Mouse (Mus musculus) lung, embryonic 16.5 days (tissue): ENCODE results near the gene Gemin4. TPM values are rescaled to one million over a fixed set of nuclear protein-coding genes. Genes with fewer than 3 reads are reported as not detected.
"Not testable (repeated sequence)": the region's sequence is repeated elsewhere in the genome, so short reads cannot be mapped to it uniquely, and the experiment has no call there.

Source experiments
- ATAC-seq: fragments of 200-750 bp; cut with Nextera tagmentation; 2 replicates; pipeline ENCODE4 v1.8.0; 2017; ENCODE audit warnings: low read depth, mild to moderate bottlenecking, moderate library complexity
- H3K27ac ChIP-seq: fragments of 300-500 bp; sonication (generic); 2 replicates; pipeline ENCODE4 v1.5.1; 2014; ENCODE audit warnings: mild to moderate bottlenecking, control low read depth, low read length
- H3K27me3 ChIP-seq: fragments of 300-500 bp; sonication (generic); 2 replicates; pipeline ENCODE4 v1.6.1; 2014; ENCODE audit warnings: low read depth, low read length, mixed read lengths; ENCODE audit not compliant: control insufficient read depth, insufficient read depth
- H3K36me3 ChIP-seq: fragments of 300-500 bp; sonication (generic); 2 replicates; pipeline ENCODE4 v1.6.1; 2014; ENCODE audit warnings: low read length; ENCODE audit not compliant: control insufficient read depth, insufficient read depth
- H3K4me1 ChIP-seq: fragments of 300-500 bp; sonication (generic); replicated peaks from 2 replicates; pipeline ENCODE4 v1.6.1; 2014; ENCODE audit warnings: low read length, mixed read lengths; ENCODE audit not compliant: control insufficient read depth, insufficient read depth
- H3K4me2 ChIP-seq: fragments of 300-500 bp; sonication (generic); 2 replicates; pipeline ENCODE4 v1.6.1; 2014; ENCODE audit warnings: low read depth, low read length, control low read depth
- H3K4me3 ChIP-seq: fragments of 300-500 bp; sonication (generic); 2 replicates; pipeline ENCODE4 v1.5.1; 2014; ENCODE audit warnings: mild to moderate bottlenecking, low read length, control low read depth
- H3K9ac ChIP-seq: fragments of 300-500 bp; sonication (generic); 2 replicates; pipeline ENCODE4 v1.6.1; 2014; ENCODE audit warnings: low read length, control low read depth
- H3K9me3 ChIP-seq: fragments of 300-500 bp; sonication (generic); 2 replicates; pipeline ENCODE4 v1.6.1; 2016; ENCODE audit warnings: low read length; ENCODE audit not compliant: control insufficient read depth
- WGBS: fragments of 180-500 bp; shearing (Covaris S2); extraction: QIAGEN DNeasy Blood & Tissue Kit; methylation state at CpG from one replicate; pipeline ENCODE4 v1.1.7; 2014; 5-methylcytosine and 5-hydroxymethylcytosine counted together
- polyA plus RNA-seq: library from polyadenylated mRNA; unstranded; fragments of >200 nt; fragmentation: Nextera tagmentation; extraction: Ambion mirVana; gene quantifications from 2 replicates; pipeline ENCODE4 v1.2.1, GENCODE M21; 2015

Gemin4 gene
- polyA plus RNA-seq, 1 experiment from 2014 or later, result 30.9 TPM

- Histone ChIP-seq H3K4me2 (no peak overlapping the region), H3K27me3 (no peaks in the 10 kb centered on the region), H3K27ac (no peak overlapping the region), H3K36me3 (peaks cover 13% of the 10 kb centered on the region; the same call in 1 of the 2 replicates), H3K9me3 (no peaks in the 10 kb centered on the region), H3K9ac (no peak overlapping the region), H3K4me3 (no peak overlapping the region), H3K4me1 (no peaks in the 10 kb centered on the region)
- no peak for ATAC-seq
Observed at GRCm38 (mm10) chr11:76225051-76225450, 7.6 kb upstream of the Gemin4 start.

- no peak overlapping the region for H3K27ac ChIP-seq
- ATAC-seq, result no peak
- H3K9ac ChIP-seq, result no peak overlapping the region
- 74% methylated on average over 5 of the region's 5 CpGs for WGBS
- H3K9me3 ChIP-seq, result no peaks in the 10 kb centered on the region
- no peak overlapping the region for H3K4me3 ChIP-seq
- no peak overlapping the region for H3K4me2 ChIP-seq
- H3K27me3 ChIP-seq, result no peaks in the 10 kb centered on the region
- H3K36me3 ChIP-seq, result peaks cover 13% of the 10 kb centered on the region; the same call in 1 of the 2 replicates
- H3K4me1 ChIP-seq, result no peaks in the 10 kb centered on the region
Observed at GRCm38 (mm10) chr11:76224631-76225030, 7.2 kb upstream of the Gemin4 start.

GRCm38 (mm10) chr11:76216681-76217389 is 629 bp downstream of the Gemin4 start:
- Histone ChIP-seq H3K27me3 (no peaks in the 10 kb centered on the region), H3K9ac (peak overlapping the region; percentile 84), H3K36me3 (peaks cover 22% of the 10 kb centered on the region), H3K4me1 (peaks cover 19% of the 10 kb centered on the region), H3K4me2 (peak overlapping the region; percentile 76), H3K27ac (peak overlapping the region; percentile 95), H3K9me3 (no peaks in the 10 kb centered on the region), H3K4me3 (peak overlapping the region; percentile 79)
- peak; percentile 70 for ATAC-seq
- 1% methylated on average over 33 of the region's 33 CpGs for WGBS

- Histone ChIP-seq H3K4me1 (peaks cover 19% of the 10 kb centered on the region), H3K4me3 (peak overlapping the region; percentile 79), H3K4me2 (peak overlapping the region; percentile 76), H3K9ac (peak overlapping the region; percentile 84), H3K9me3 (no peaks in the 10 kb centered on the region), H3K27ac (peak overlapping the region; percentile 95), H3K36me3 (peaks cover 23% of the 10 kb centered on the region), H3K27me3 (no peaks in the 10 kb centered on the region)
- ATAC-seq, result no peak
- 94% methylated on average over 5 of the region's 5 CpGs for WGBS
Observed at GRCm38 (mm10) chr11:76216049-76216540, 1.4 kb downstream of the Gemin4 start.

GRCm38 (mm10) chr11:76215011-76215410 is 2.5 kb downstream of the Gemin4 start:
- H3K36me3 ChIP-seq, result peaks cover 20% of the 10 kb centered on the region
- peaks cover 19% of the 10 kb centered on the region for H3K4me1 ChIP-seq
- no peak overlapping the region; the same call in 1 of the 2 replicates for H3K27ac ChIP-seq
- H3K9me3 ChIP-seq, result no peaks in the 10 kb centered on the region
- no peaks in the 10 kb centered on the region for H3K27me3 ChIP-seq
- H3K4me2 ChIP-seq, result no peak overlapping the region
- no peak for ATAC-seq
- WGBS, result 75% methylated on average over 2 of the region's 2 CpGs
- no peak overlapping the region for H3K9ac ChIP-seq
- H3K4me3 ChIP-seq, result no peak overlapping the region

- Histone ChIP-seq H3K27ac (no peak overlapping the region), H3K9ac (no peak overlapping the region), H3K4me1 (peaks cover 19% of the 10 kb centered on the region), H3K36me3 (peaks cover 20% of the 10 kb centered on the region), H3K4me2 (no peak overlapping the region), H3K9me3 (no peaks in the 10 kb centered on the region), H3K4me3 (no peak overlapping the region), H3K27me3 (no peaks in the 10 kb centered on the region)
- WGBS, result 82% methylated on average over 5 of the region's 5 CpGs
- no peak for ATAC-seq
Observed at GRCm38 (mm10) chr11:76213841-76214240, 3.6 kb downstream of the Gemin4 start.

GRCm38 (mm10) chr11:76211595-76211994 is 5.9 kb downstream of the Gemin4 start:
- ATAC-seq, H3K27ac ChIP-seq, H3K4me2 ChIP-seq, H3K4me3 ChIP-seq, H3K9ac ChIP-seq, H3K9me3 ChIP-seq, H3K27me3 ChIP-seq: not testable (repeated sequence)
- Histone ChIP-seq H3K4me1 (peaks cover 15% of the 10 kb centered on the region), H3K36me3 (peaks cover 29% of the 10 kb centered on the region)
- WGBS, result 80% methylated on average over 5 of the region's 6 CpGs

GRCm38 (mm10) chr11:76210228-76210985 is 7.1 kb downstream of the Gemin4 start:
- 57% methylated on average over 13 of the region's 13 CpGs for WGBS
- no peak overlapping the region; the same call in 1 of the 2 replicates for H3K27ac ChIP-seq
- no peaks in the 10 kb centered on the region for H3K27me3 ChIP-seq
- peaks cover 32% of the 10 kb centered on the region for H3K36me3 ChIP-seq
- H3K4me3 ChIP-seq, result no peak overlapping the region
- no peak overlapping the region for H3K4me2 ChIP-seq
- no peak overlapping the region for H3K9ac ChIP-seq
- peaks cover 4% of the 10 kb centered on the region for H3K4me1 ChIP-seq
- no peaks in the 10 kb centered on the region for H3K9me3 ChIP-seq
- no peak for ATAC-seq

GRCm38 (mm10) chr11:76206793-76207192 is 10.7 kb downstream of the Gemin4 start:
- WGBS, result 83% methylated on average over 5 of the region's 5 CpGs
- Histone ChIP-seq H3K4me2 (no peak overlapping the region), H3K4me3 (no peak overlapping the region), H3K27ac (no peak overlapping the region), H3K9ac (no peak overlapping the region), H3K4me1 (peaks cover 7% of the 10 kb centered on the region; the same call in 1 of the 2 replicates), H3K27me3 (no peaks in the 10 kb centered on the region), H3K36me3 (peaks cover 13% of the 10 kb centered on the region), H3K9me3 (no peaks in the 10 kb centered on the region)
- ATAC-seq, result no peak
